Mouse (Mus musculus): Measurements from ENCODE around the gene Spdef.

- TF ChIP-seq CTCF (IDR thresholded peaks at IDR 0.05; ENCODE audit: control insufficient read depth, insufficient read depth, insufficient replicate concordance, low read depth, low read length) (no peak), POLR2A (IDR thresholded peaks at IDR 0.05; ENCODE audit: control insufficient read depth, low read depth, low read length) (no peak)
Observed at GRCm38 (mm10) chr17:27767120-27767519, 38.4 kb upstream of the Spdef start.
